In genomic region chrX:13280409-13281328, GRCm38 (mm10) we compare ENCODE assay signal across 7 mouse cellular contexts. TPM values are rescaled to one million over a fixed set of nuclear protein-coding genes. Genes with fewer than 3 reads are reported as not detected.
DNase-seq lines count a peak whose midpoint lies in the region; ATAC-seq lines count a peak whose summit lies in the region.

Ddx3x (plus strand) TSS chrX:13280970.

- peak; percentile 97 for DNase-seq in adrenal gland, postnatal 14 days
- DNase-seq in embryonic facial prominence, embryonic 11.5 days (ENCODE audit: low spot score), result peak; percentile 92
- DNase-seq in heart, adult 11 months, result peak; percentile 99
- DNase-seq in kidney, adult 18-20 months, result peak; percentile 97
- DNase-seq in limb, embryonic 11.5 days (ENCODE audit: low spot score), result peak; percentile 94
- peak; percentile 94 for DNase-seq in midbrain, embryonic 14.5 days
- DNase-seq in spleen, adult 18-20 months, result peak; percentile 77 to 82

- H3K4me1 ChIP-seq in embryonic facial prominence, embryonic 11.5 days (ENCODE audit: control insufficient read depth, insufficient read depth, low read length), result no peaks in the 10 kb centered on the region
- peaks cover 2% of the 10 kb centered on the region; the same call in 1 of the 2 replicates for H3K4me1 ChIP-seq in limb, embryonic 11.5 days (ENCODE audit: control insufficient read depth, insufficient read depth, low read length)
- peaks cover 21% of the 10 kb centered on the region for H3K4me1 ChIP-seq in midbrain, embryonic 14.5 days (ENCODE audit: control insufficient read depth, insufficient read depth, low read length)

- peak within 1 kb of the TSS; percentile 63 for H3K4me3 ChIP-seq in embryonic facial prominence, embryonic 11.5 days (ENCODE audit: low read depth, low read length)
- peak within 1 kb of the TSS; percentile 88 for H3K4me3 ChIP-seq in limb, embryonic 11.5 days (ENCODE audit: low read depth, low read length)
- peak within 1 kb of the TSS; percentile 90 for H3K4me3 ChIP-seq in midbrain, embryonic 14.5 days (replicated peaks; ENCODE audit: low read depth, low read length)

- no peaks in the 10 kb centered on the region; the same call in 1 of the 2 replicates for H3K36me3 ChIP-seq in embryonic facial prominence, embryonic 11.5 days (replicated peaks; ENCODE audit: control insufficient read depth, insufficient read depth, low read depth, low read length)
- no peaks in the 10 kb centered on the region for H3K36me3 ChIP-seq in limb, embryonic 11.5 days (ENCODE audit: control insufficient read depth, insufficient read depth, low read length)
- H3K36me3 ChIP-seq in midbrain, embryonic 14.5 days (ENCODE audit: control insufficient read depth, insufficient read depth, low read length), result peaks cover 21% of the 10 kb centered on the region

- peak; percentile 93 for ATAC-seq in embryonic facial prominence, embryonic 11.5 days (replicated peaks; ENCODE audit: insufficient number of reproducible peaks, low FRiP score, low TSS enrichment, low read depth)
- peak; percentile 96 for ATAC-seq in limb, embryonic 11.5 days (ENCODE audit: insufficient number of reproducible peaks, low FRiP score, low TSS enrichment, low read depth)
- ATAC-seq in midbrain, embryonic 14.5 days (ENCODE audit: low FRiP score, low TSS enrichment), result peak; percentile 94

- H3K9me3 ChIP-seq in embryonic facial prominence, embryonic 11.5 days (replicated peaks; ENCODE audit: control insufficient read depth, low read length), result no peaks in the 10 kb centered on the region
- no peaks in the 10 kb centered on the region for H3K9me3 ChIP-seq in limb, embryonic 11.5 days (ENCODE audit: control insufficient read depth, low read length)
- H3K9me3 ChIP-seq in midbrain, embryonic 14.5 days (ENCODE audit: control insufficient read depth, low read length), result no peaks in the 10 kb centered on the region

- no peaks in the 10 kb centered on the region for H3K27me3 ChIP-seq in embryonic facial prominence, embryonic 11.5 days (ENCODE audit: control insufficient read depth, insufficient read depth, low read length)
- no peaks in the 10 kb centered on the region for H3K27me3 ChIP-seq in limb, embryonic 11.5 days (ENCODE audit: control insufficient read depth, insufficient read depth, low read length)
- H3K27me3 ChIP-seq in midbrain, embryonic 14.5 days (ENCODE audit: control insufficient read depth, insufficient read depth, low read length), result no peaks in the 10 kb centered on the region

- peak within 1 kb of the TSS; percentile 87 for H3K9ac ChIP-seq in embryonic facial prominence, embryonic 11.5 days (replicated peaks; ENCODE audit: low read length)
- H3K9ac ChIP-seq in limb, embryonic 11.5 days (ENCODE audit: low read length), result peak within 1 kb of the TSS; percentile 100
- peak within 1 kb of the TSS; percentile 98 for H3K9ac ChIP-seq in midbrain, embryonic 14.5 days (replicated peaks; ENCODE audit: low read length)

- peak within 1 kb of the TSS; percentile 86 for H3K27ac ChIP-seq in embryonic facial prominence, embryonic 11.5 days (replicated peaks; ENCODE audit: low read depth, low read length)
- peak within 1 kb of the TSS; percentile 99 for H3K27ac ChIP-seq in limb, embryonic 11.5 days (replicated peaks; ENCODE audit: low read depth, low read length)
- H3K27ac ChIP-seq in midbrain, embryonic 14.5 days (replicated peaks; ENCODE audit: low read depth, low read length), result peak within 1 kb of the TSS; percentile 97

- under 1% methylated on average over 57 of the region's 57 CpGs for WGBS in embryonic facial prominence, embryonic 11.5 days
- WGBS in limb, embryonic 11.5 days, result under 1% methylated on average over 57 of the region's 57 CpGs
- under 1% methylated on average over 56 of the region's 57 CpGs for WGBS in midbrain, embryonic 14.5 days

- H3K4me2 ChIP-seq in embryonic facial prominence, embryonic 11.5 days (ENCODE audit: low read depth, low read length), result peak within 1 kb of the TSS; percentile 56
- peak within 1 kb of the TSS; percentile 70 for H3K4me2 ChIP-seq in limb, embryonic 11.5 days (ENCODE audit: low read depth, severe bottlenecking)
- H3K4me2 ChIP-seq in midbrain, embryonic 14.5 days (ENCODE audit: low read length), result peak within 1 kb of the TSS; percentile 74

RNA-seq across cellular contexts. Expression of gene Ddx3x, which starts in this region (rescaled TPM):
- total RNA-seq in adrenal gland, postnatal 14 days (2021), result 317 and 323 TPM in 2 replicates
- 196 and 219 TPM in 2 replicates for polyA plus RNA-seq in embryonic facial prominence, embryonic 11.5 days (2014; fragmentation: Nextera tagmentation; extraction: Ambion mirVana)
- 190 and 215 TPM in 2 replicates for polyA plus RNA-seq in limb, embryonic 11.5 days (2014; fragmentation: Nextera tagmentation; extraction: Ambion mirVana)
- polyA plus RNA-seq in midbrain, embryonic 14.5 days (2014; fragmentation: Nextera tagmentation; extraction: Ambion mirVana), result 116 and 142 TPM in 2 replicates

Comparison
In these comparisons a context has a peak if more than half of its experiments do, and no peak if none do; other contexts are left out.
1. Peak in every context shown above with its lines: DNase-seq, ATAC-seq, H3K4me3 ChIP-seq and H3K27ac ChIP-seq.